Mouse (Mus musculus) ZHBTc4 (cell line): Measurements from ENCODE around the gene Ky.

Source experiments
- DNase-seq: peaks from one replicate; pipeline ENCODE4 v3.0.0-alpha.2; 2011; ENCODE audit warnings: low read depth, low spot score

Gene Ky

DNA sequence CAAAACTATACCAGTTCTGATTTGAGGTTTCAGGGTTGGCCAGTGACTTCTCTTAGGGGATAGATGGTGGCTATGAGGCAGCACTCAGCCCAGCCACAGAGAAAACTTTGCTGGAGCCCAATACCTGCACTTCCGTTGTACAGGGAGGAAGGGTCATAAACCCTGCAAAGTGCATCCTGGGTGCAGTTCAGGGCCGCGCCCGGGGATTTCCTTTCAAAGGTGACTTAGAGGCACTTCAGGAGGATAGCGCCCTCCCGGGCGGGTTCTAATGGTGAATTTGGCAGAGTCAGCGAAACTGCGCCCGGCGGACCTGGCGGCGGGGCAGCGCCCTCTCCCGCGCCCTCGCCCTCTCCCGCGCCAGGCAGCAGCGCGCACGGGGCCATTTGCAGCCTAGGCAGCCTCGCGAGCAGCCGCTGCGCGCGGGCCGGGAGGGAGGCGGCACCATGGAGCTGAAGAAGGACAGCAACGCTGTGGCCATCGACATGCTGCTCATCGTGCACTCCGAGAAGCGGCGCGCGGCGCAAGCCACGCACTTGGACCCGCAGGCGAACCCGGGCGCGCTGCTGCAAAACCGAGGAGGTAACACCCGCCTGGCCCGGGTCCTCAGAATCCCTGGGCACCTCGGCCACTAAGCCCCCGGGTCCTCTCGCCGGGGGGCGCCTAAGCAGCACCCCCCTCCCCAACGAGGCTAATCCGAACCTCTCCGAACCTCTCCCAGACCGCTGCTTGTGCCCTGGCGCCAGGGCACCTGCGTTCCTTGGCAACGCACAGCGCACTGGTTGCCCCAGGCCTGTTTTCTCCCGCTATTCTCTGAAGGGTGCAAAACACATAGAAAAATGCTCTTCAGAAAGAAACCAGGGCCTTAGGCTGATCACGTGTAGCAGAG, at the start of gene Ky:
Gene Ky, plus strand, starts transcription at position 51 of the 886 bp plus-strand sequence.
- peak; percentile 70 for DNase-seq

DNA sequence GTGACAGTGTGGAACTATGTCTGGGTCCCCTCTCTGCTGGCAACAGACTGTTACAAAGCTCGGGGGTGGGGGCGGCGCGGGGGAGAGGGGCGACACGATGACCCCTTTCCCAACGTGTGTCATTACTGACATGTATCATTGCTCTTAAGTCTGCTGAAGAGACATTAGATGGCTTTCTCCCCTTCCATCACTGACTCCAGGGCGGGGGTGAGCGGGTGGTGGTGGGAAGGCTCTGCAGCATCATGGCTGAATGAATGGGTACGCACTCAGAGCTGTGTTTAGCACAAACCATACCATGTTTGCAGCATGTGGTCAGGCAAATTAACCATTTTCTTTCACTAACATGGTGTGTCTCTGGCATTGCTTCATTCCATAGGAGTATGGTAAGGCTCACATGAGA, 43.3 kb upstream of the Ky start:
- no peak for DNase-seq

DNA sequence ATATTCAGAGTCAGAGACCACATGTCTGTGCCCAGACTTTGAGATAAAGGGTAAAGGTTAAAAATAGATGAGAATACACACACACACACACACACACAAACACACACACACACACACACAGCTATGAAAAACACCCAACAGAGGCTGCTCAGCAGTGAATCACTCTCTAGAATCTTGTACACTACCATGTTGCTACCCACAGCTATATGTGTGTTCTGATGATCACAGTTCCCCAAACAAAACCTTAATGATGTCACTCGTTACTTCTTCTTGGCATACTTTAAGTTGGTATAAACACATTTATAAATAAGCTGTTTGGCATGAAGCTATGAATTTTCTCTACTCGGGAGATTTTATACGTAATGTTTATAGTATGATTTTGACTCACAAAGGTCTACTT, 40.5 kb upstream of the Ky start:
- DNase-seq, result no peak

GRCm38 (mm10) chr9:102465726-102466125, 39.8 kb upstream of the Ky start:
- peak; percentile 57 for DNase-seq

DNA sequence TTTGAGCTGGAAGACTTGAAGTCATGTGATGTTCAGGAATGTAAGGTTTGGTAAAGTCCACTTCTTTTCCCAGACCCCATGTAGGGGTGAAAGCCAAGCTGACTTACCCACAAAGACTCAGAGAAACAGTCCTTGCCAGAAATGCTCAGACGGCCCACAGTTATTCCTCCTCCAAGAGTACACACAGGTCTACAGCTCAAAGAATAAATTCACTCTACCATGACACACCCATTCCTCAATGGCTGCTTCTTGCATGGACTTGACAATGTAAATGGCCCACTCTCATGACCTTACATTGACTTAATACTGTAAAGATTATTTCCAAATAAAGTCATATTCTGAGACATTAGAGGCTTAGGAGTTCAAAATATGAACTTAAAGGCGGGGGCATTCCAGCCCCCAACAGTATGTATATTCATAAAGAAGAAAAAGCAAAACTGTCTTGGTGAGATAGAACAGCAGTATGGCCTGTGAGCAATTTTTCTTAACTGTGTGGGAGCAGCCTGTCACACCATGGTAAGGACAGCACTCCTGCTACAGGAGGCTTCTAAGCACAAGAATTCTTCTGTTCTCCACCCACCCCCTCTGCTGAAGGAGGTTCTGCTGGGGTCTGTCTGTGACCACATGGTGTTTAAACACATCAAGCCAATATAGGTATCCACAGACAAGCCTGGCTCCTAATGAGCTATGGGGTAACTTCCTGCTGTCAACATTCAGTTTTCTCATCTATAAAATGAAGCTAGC, 35.3 kb upstream of the Ky start:
- DNase-seq, result peak; percentile 14

- DNase-seq, result no peak
Measured at GRCm38 (mm10) chr9:102477767-102478450, 27.6 kb upstream of the Ky start.

DNA sequence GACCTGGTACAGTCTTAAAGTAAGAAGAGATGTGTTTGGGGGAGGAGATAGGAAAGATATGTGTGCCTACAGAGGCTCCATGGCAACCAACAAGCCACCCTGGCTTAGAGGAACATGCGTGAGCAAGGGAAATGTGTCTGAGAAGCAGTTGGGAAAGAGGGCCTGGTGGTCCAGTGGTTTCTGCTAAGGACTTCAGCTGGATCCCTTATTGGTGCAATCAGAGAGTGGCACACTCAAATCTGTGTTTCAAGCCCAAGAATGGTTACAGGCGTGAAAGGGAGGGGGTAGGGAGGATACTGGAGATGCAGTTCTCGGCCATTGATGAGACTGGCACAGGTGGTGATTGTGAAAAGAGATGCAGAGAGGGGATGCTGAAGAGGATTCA, 27.1 kb upstream of the Ky start:
- no peak for DNase-seq

GRCm38 (mm10) chr9:102479022-102479421, 26.5 kb upstream of the Ky start:
- peak; percentile 82 for DNase-seq

DNA sequence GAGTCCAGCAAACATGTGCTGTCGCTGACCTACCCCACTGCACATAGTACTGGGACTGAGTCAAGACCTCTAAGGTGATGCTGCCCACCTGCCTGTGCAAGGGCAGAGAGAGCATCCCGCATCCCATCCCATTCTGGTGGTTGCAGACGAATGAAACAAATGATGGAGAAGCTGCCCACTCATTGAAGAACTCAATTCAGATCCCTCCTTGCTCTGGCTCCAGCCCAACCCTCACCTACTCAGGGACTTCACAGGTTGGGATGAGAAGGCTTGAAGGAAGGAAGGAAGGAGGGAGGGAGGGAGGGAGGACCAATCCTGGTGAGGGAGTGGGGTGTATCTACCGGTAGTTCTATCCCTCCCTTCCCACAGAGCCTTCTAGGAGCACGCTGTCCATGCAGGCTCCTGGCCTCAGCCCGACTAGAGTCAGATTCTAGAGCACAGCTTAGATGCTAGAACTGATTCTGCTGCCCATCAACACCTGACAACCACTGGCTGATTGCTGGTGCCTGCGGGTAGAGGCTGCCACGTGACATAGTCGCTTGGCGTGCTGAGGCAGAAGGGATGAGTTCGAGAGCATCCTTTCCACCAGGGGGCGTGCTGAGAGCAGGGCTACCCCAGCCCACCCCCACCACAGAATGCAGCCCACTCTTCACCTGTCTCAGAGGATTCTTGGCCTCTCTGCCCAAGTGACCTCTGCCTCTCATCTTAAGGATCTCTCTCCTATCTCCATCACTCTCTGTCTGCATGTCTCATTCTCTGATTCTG, 13.3 kb upstream of the Ky start:
- peak; percentile 56 for DNase-seq

DNA sequence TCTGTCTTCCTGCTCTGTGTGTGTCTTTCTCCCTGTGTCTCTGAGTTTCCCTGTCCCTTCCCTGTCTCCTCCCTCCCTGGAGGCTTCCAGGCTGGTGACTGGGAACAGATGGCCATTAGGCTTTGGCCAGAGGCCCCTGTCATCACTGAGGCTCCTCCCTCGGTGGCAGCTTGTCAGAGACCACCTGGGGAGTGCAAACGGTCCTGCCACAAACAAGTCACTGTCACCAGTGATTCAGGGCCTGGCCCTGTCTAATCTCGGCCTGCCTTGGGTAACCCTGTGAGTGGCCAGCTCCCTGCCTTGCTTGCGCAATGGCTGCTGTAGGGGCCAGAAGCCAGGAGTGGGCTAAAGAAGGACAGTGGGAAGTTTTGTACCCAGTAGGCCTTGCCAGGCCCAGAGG, 12.5 kb upstream of the Ky start:
- DNase-seq, result no peak

GRCm38 (mm10) chr9:102493916-102494315, 11.6 kb upstream of the Ky start:
- DNase-seq, result no peak

- DNase-seq, result no peak
Measured at GRCm38 (mm10) chr9:102494454-102494853, 11.1 kb upstream of the Ky start.

DNA sequence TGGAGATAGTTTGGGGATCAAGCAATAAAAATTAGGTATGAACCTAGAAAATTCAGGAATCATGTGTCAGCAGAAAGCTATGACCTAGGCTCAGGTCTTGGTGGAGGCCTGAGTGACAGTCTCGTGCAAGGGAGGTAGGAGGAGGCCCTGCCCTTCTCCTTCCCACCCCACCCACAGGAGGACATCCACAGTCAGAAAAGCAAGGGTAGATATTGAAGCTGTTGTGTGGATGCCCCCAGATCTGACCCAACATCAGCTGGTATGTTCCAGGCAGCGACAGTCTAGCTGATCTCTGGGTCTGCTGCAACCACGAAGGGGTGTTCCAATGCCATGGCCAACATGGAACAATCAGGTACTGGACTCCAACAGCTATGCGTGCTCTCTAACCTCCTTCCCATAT, 10.3 kb upstream of the Ky start:
- no peak for DNase-seq

- DNase-seq, result no peak
Measured at GRCm38 (mm10) chr9:102496481-102497041, 9.0 kb upstream of the Ky start.

DNA sequence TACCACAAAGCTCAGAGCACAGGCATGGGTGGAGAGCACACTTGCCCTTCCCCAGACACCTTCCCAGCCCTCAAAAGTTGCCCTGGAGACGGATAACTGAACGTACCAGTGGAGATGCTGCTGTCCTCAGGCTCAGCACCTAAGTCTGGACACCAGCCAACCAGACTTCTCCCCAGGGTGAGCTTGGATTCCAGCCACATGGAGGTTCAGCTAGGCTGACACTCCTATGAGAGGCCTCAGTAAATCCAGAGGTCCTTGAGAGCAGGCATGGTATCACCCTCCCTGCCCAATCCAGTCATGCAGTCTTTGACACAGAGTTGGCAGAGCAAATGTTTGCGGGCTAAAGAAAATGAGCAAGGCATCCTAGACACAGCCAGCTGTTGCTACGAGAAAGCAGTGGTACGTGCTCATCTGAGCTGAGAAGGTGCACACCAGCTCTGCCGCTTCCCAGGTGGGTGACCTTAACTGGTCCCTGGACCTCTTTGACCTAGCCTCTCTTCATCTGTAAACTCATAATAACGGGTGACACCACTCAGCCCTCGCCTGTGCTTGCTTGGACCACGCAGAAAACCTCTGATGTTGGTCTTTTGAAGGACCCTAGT, 8.4 kb upstream of the Ky start:
- DNase-seq, result no peak

- no peak for DNase-seq
Measured at GRCm38 (mm10) chr9:102497833-102498430, 7.6 kb upstream of the Ky start.

GRCm38 (mm10) chr9:102498701-102499100, 6.8 kb upstream of the Ky start:
- no peak for DNase-seq

GRCm38 (mm10) chr9:102499266-102499665, 6.3 kb upstream of the Ky start:
- DNase-seq, result no peak

GRCm38 (mm10) chr9:102499746-102500145, 5.8 kb upstream of the Ky start:
- DNase-seq, result no peak

GRCm38 (mm10) chr9:102501113-102501512, 4.4 kb upstream of the Ky start:
- DNase-seq, result no peak
